In the genomic region with DNA sequence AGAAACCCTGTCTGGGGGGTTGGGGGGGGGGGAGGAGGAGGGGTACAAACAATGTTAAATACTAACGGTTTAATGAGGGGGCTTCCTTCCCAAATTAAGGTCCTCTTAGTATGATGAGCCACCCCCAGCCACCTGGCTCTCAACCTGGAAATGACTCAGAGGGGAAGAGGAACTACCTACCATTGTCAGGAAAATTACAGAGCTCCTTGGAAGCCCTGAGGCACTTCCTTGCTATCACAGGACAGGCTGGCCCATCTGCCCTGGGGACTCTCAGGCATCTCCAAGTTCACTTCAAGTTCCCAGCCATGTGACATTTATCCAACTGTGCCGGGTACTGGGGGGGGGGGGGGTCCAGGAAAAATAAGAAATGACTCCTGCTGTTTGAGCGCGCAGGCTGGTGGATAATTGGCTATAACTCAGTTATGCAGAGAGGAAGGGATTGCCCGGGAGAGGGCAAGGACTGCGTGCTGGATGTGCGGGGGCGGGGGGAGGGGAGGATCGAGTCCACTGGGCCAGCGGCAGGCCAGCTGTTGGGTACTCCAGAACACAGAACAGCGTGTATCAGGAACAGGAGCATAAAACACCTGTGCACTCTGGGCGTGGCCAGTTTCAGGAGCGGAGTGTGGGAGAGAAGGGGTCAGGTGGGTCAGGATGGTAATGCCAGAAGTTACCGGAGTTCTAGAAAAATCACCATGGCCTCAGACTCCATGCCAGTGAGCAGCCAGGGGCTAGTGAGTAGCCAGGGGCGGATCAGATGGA, we compare ENCODE assay signal across 9 mouse cellular contexts. TPM values are rescaled to one million over a fixed set of nuclear protein-coding genes. Genes with fewer than 3 reads are reported as not detected.
DNase-seq lines count a peak whose midpoint lies in the region; ATAC-seq and TF ChIP-seq lines count a peak whose summit lies in the region.
"Had no signal": no experiment of that assay in that cellular context is flagged by ENCODE, and none has a peak within 500 bp of the region (broad histone marks: within the 10 kb centered on the region; RNA-seq: fewer than 3 reads in every experiment).

No protein-coding gene starts in this region.

- H3K36me3 ChIP-seq in kidney, adult 2 months (ENCODE audit: control insufficient read depth, insufficient read depth, low read length), result no peaks in the 10 kb centered on the region
- H3K36me3 ChIP-seq in heart, embryonic 14.5 days (ENCODE audit: control insufficient read depth, insufficient read depth, low read length), result no peaks in the 10 kb centered on the region
- no peaks in the 10 kb centered on the region for H3K36me3 ChIP-seq in limb, embryonic 10.5 days

- no peaks in the 10 kb centered on the region for H3K9me3 ChIP-seq in heart, embryonic 14.5 days (ENCODE audit: control insufficient read depth, low read length)
- no peaks in the 10 kb centered on the region for H3K9me3 ChIP-seq in limb, embryonic 10.5 days (replicated peaks)

- H3K4me2 ChIP-seq in heart, embryonic 14.5 days (ENCODE audit: low read length), result peak overlapping the region; percentile 40

- no peak for TF ChIP-seq CTCF in kidney, adult 2 months (conservative IDR thresholded peaks at IDR 0.05; ENCODE audit: insufficient read depth, insufficient read length, low read depth, low read length)

- peak; percentile 50 for DNase-seq in kidney, adult 2 months
- DNase-seq in kidney, adult 18-20 months, result no peak
- peak; percentile 5 for DNase-seq in Muller cell, postnatal 12 days (ENCODE audit: inconsistent ontology term)
- DNase-seq in limb, embryonic 10.5 days (ENCODE audit: low spot score), result peak; percentile 42
- DNase-seq in embryo, embryonic 11 days, result no peak
- no peak for DNase-seq in spleen, postnatal 4 days (ENCODE audit: low spot score in 2 of 2)
- DNase-seq: gastrocnemius, postnatal 25 days had no signal

- ATAC-seq in heart, embryonic 14.5 days (ENCODE audit: insufficient number of reproducible peaks, insufficient read depth, low FRiP score, low read depth), result no peak
- no peak for ATAC-seq in activated CD4-positive, CD25-positive, alpha-beta regulatory T cell, adult 4 months

- no peak for TF ChIP-seq POLR2A in kidney, adult 2 months (IDR thresholded peaks at IDR 0.05; ENCODE audit: low read depth, low read length)

- 18% methylated on average over 15 of the region's 15 CpGs for WGBS in kidney, adult 2 months
- WGBS in heart, embryonic 14.5 days, result 50% methylated on average over 15 of the region's 15 CpGs
- whole genome bisulfite sequencing in limb, embryonic 10.5 days, result 29% methylated on average over 15 of the region's 15 CpGs

- no peaks in the 10 kb centered on the region for H3K4me1 ChIP-seq in kidney, adult 2 months (ENCODE audit: control insufficient read depth, insufficient read depth, low read length)
- H3K4me1 ChIP-seq in heart, embryonic 14.5 days (ENCODE audit: control insufficient read depth in 2 of 2, insufficient read depth in 2 of 2, low read length in 2 of 2), result peaks cover 15 to 21% of the 10 kb centered on the region in 2 experiments
- peaks cover 41% of the 10 kb centered on the region for H3K4me1 ChIP-seq in limb, embryonic 10.5 days

- no peak overlapping the region for H3K9ac ChIP-seq in heart, embryonic 14.5 days (ENCODE audit: low read length)

- H3K27ac ChIP-seq in kidney, adult 2 months (ENCODE audit: insufficient read depth, low read depth, low read length), result no peak overlapping the region
- H3K27ac ChIP-seq in heart, embryonic 14.5 days (replicated peaks in 1 of 2; ENCODE audit: control insufficient read depth in 1 of 2, insufficient read depth in 1 of 2, low read depth in 2 of 2, low read length in 2 of 2), result no peak overlapping the region
- H3K27ac ChIP-seq in limb, embryonic 10.5 days, result peak overlapping the region; percentile 14; the same call in 1 of the 2 replicates

- no peak overlapping the region for H3K4me3 ChIP-seq in kidney, adult 2 months (ENCODE audit: insufficient read depth, low read depth, low read length)
- no peak overlapping the region for H3K4me3 ChIP-seq in heart, embryonic 14.5 days (ENCODE audit: control insufficient read depth in 1 of 2, insufficient read depth in 1 of 2, low read depth in 1 of 2, low read length in 2 of 2)
- peak overlapping the region; percentile 4; the same call in 1 of the 2 replicates for H3K4me3 ChIP-seq in limb, embryonic 10.5 days

- H3K27me3 ChIP-seq in kidney, adult 2 months (replicated peaks; ENCODE audit: control insufficient read depth, insufficient read depth, low read length), result no peaks in the 10 kb centered on the region
- H3K27me3 ChIP-seq in heart, embryonic 14.5 days (ENCODE audit: control insufficient read depth, insufficient read depth, low read length), result no peaks in the 10 kb centered on the region
- H3K27me3 ChIP-seq in limb, embryonic 10.5 days (ENCODE audit: low read depth, poor library complexity, severe bottlenecking), result no peaks in the 10 kb centered on the region

RNA-seq across cellular contexts. Expression of gene Pecam1, which starts 41.0 kb away (rescaled TPM):
- 56.8 and 60.4 TPM in 2 replicates for polyA plus RNA-seq in kidney, adult 2 months (2012; rRNA removed)
- 69.9 and 79.5 TPM in 2 replicates for polyA plus RNA-seq in heart, embryonic 14.5 days (2014; fragmentation: Nextera tagmentation; extraction: Ambion mirVana)
- polyA plus RNA-seq in limb, embryonic 10.5 days (2016; fragmentation: Nextera tagmentation; extraction: Ambion mirVana), result 25.9 and 28.8 TPM in 2 replicates
- polyA plus RNA-seq in activated CD4-positive, CD25-positive, alpha-beta regulatory T cell, adult 4 months (2017; shearing (Covaris generic)), result 100 to 1,000 TPM; 102 TPM

RNA-seq across cellular contexts. Expression of gene Milr1, which starts 41.6 kb away (rescaled TPM):
- 0.27 and 0.66 TPM in 2 replicates for polyA plus RNA-seq in kidney, adult 2 months (2012; rRNA removed)
- polyA plus RNA-seq in heart, embryonic 14.5 days (2014; fragmentation: Nextera tagmentation; extraction: Ambion mirVana), result 1.6 and 2.0 TPM in 2 replicates
- 0.67 and 1.2 TPM in 2 replicates for polyA plus RNA-seq in limb, embryonic 10.5 days (2016; fragmentation: Nextera tagmentation; extraction: Ambion mirVana)
- polyA plus RNA-seq in activated CD4-positive, CD25-positive, alpha-beta regulatory T cell, adult 4 months (2017; shearing (Covaris generic)), result 10 to 100 TPM; 11.9 to 12.1 TPM

Comparison
In these comparisons a context has a peak if more than half of its experiments do, and no peak if none do; other contexts are left out.
1. DNase-seq: peak in kidney, adult 2 months (single experiment), Muller cell, postnatal 12 days (single experiment) and limb, embryonic 10.5 days (single experiment); none in kidney, adult 18-20 months (single experiment), embryo, embryonic 11 days (single experiment) and spleen, postnatal 4 days (0 of 2).